9 mouse cellular contexts compared by ENCODE assay signal in genomic region chr11:117156725-117157124, GRCm38 (mm10). TPM values are rescaled to one million over a fixed set of nuclear protein-coding genes. Genes with fewer than 3 reads are reported as not detected.
A peak's percentile ranks its signal among the peaks of the same experiment; 100 is the strongest.
DNase-seq lines count a peak whose midpoint lies in the region; ATAC-seq lines count a peak whose summit lies in the region.
"Had no signal": no experiment of that assay in that cellular context is flagged by ENCODE, and none has a peak within 500 bp of the region (broad histone marks: within the 10 kb centered on the region; RNA-seq: fewer than 3 reads in every experiment).

No protein-coding gene starts in this region.

- ATAC-seq in limb, embryonic 12.5 days (ENCODE audit: insufficient number of reproducible peaks, insufficient read depth, low FRiP score, low TSS enrichment, low read depth): 0 out of 2 replicates have a peak, but pooled peaks have one; percentile 9

- DNase-seq in cerebellum, adult 11-12 months: peak; percentile 73
- DNase-seq in cerebellum, adult 18-20 months: no peak
- peak; percentile 42 for DNase-seq in thymus, postnatal 4 days
- DNase-seq in thymus, postnatal 10 days (ENCODE audit: low spot score in 2 of 2): no peak
- no peak for DNase-seq in gastrocnemius, postnatal 36 days
- no peak for DNase-seq in spleen, postnatal 4 days (ENCODE audit: low spot score in 2 of 2)
- no peak for DNase-seq in adipocyte (ENCODE audit: low spot score)

- H3K27me3 ChIP-seq in limb, embryonic 12.5 days: no peaks in the 10 kb centered on the region
- H3K27me3 ChIP-seq: stomach, embryonic 15.5 days had no signal

- peak overlapping the region; percentile 51; the same call in 1 of the 2 replicates for H3K27ac ChIP-seq in limb, embryonic 12.5 days
- H3K27ac ChIP-seq: stomach, embryonic 15.5 days had no signal

- 6% methylated on average over 14 of the region's 15 CpGs for WGBS in limb, embryonic 12.5 days

- no peak overlapping the region for H3K4me2 ChIP-seq in limb, embryonic 12.5 days
- H3K4me2 ChIP-seq: stomach, embryonic 15.5 days had no signal

- no peak overlapping the region for H3K4me3 ChIP-seq in limb, embryonic 12.5 days (replicated peaks)
- H3K4me3 ChIP-seq: stomach, embryonic 15.5 days had no signal

- no peaks in the 10 kb centered on the region for H3K9me3 ChIP-seq in limb, embryonic 12.5 days
- H3K9me3 ChIP-seq: stomach, embryonic 15.5 days had no signal

- peaks cover 16% of the 10 kb centered on the region for H3K4me1 ChIP-seq in limb, embryonic 12.5 days (replicated peaks)

- intact Hi-C loops in gastrocnemius, postnatal 36 days (cut with DNase I): no loop called here

- no peak overlapping the region for H3K9ac ChIP-seq in limb, embryonic 12.5 days (replicated peaks)
- H3K9ac ChIP-seq: stomach, embryonic 15.5 days had no signal

- peaks cover 86% of the 10 kb centered on the region for H3K36me3 ChIP-seq in limb, embryonic 12.5 days

RNA-seq across cellular contexts. Expression of gene Sec14l1, which starts 41.8 kb away (rescaled TPM):
- polyA plus RNA-seq in limb, embryonic 12.5 days (2016; fragmentation: Nextera tagmentation; extraction: Ambion mirVana): 52.6 and 57.5 TPM in 2 replicates
- 10 to 100 TPM; 37.6 to 42.9 TPM for total RNA-seq in gastrocnemius, postnatal 36 days (2021)

RNA-seq across cellular contexts. Expression of gene Sept9, which starts 42.7 kb away (rescaled TPM):
- polyA plus RNA-seq in limb, embryonic 12.5 days (2016; fragmentation: Nextera tagmentation; extraction: Ambion mirVana): 230 and 234 TPM in 2 replicates
- total RNA-seq in gastrocnemius, postnatal 36 days (2021): 10 to 100 TPM; 11.3 to 14.2 TPM

Comparison
In these comparisons a context has a peak if more than half of its experiments do, and no peak if none do; other contexts are left out.
1. DNase-seq: peak in cerebellum, adult 11-12 months (single experiment) and thymus, postnatal 4 days (single experiment); none in cerebellum, adult 18-20 months (0 of 2), thymus, postnatal 10 days (0 of 2), gastrocnemius, postnatal 36 days (0 of 2), spleen, postnatal 4 days (0 of 2) and adipocyte (single experiment).